ENCODE assay signal across 22 mouse cellular contexts in genomic region chr6:82766636-82767035, GRCm38 (mm10). TPM values are rescaled to one million over a fixed set of nuclear protein-coding genes. Genes with fewer than 3 reads are reported as not detected.
A peak's percentile ranks its signal among the peaks of the same experiment; 100 is the strongest.
DNase-seq lines count a peak whose midpoint lies in the region; ATAC-seq and TF ChIP-seq lines count a peak whose summit lies in the region.
"Had no signal": no experiment of that assay in that cellular context is flagged by ENCODE, and none has a peak within 500 bp of the region (broad histone marks: within the 10 kb centered on the region; RNA-seq: fewer than 3 reads in every experiment).

No protein-coding gene starts in this region.

- H3K27me3 ChIP-seq in liver, embryonic 11.5 days (replicated peaks; ENCODE audit: control insufficient read depth, insufficient read depth, low read length): no peaks in the 10 kb centered on the region
- no peaks in the 10 kb centered on the region for H3K27me3 ChIP-seq in C2C12 (ENCODE audit: control insufficient read depth, insufficient read depth, insufficient read length)
- H3K27me3 ChIP-seq in G1E (ENCODE audit: insufficient read depth, low read length): no peaks in the 10 kb centered on the region
- H3K27me3 ChIP-seq: forebrain, embryonic 13.5 days; hindbrain, embryonic 15.5 days; intestine, embryonic 15.5 days; limb, embryonic 12.5 days had no signal

- no peak overlapping the region for H3ac ChIP-seq in C2C12 (ENCODE audit: control insufficient read depth, insufficient read length, low read depth)

- H3K79me3 ChIP-seq in C2C12 (ENCODE audit: low read depth): peaks cover 89% of the 10 kb centered on the region

- no peak overlapping the region for H3K4me3 ChIP-seq in liver, embryonic 11.5 days (ENCODE audit: low read depth, low read length)
- H3K4me3 ChIP-seq in C2C12 (ENCODE audit: insufficient read depth, poor library complexity, severe bottlenecking) (no peak overlapping the region), G1E (ENCODE audit: low read depth, low read length) (peak overlapping the region; percentile 0; the same call in 1 of the 2 replicates)
- H3K4me3 ChIP-seq: embryonic facial prominence, embryonic 10.5 days; forebrain, embryonic 13.5 days; hindbrain, embryonic 15.5 days; intestine, embryonic 15.5 days; limb, embryonic 12.5 days; midbrain, embryonic 10.5 days had no signal

- peaks cover 100% of the 10 kb centered on the region for H3K79me2 ChIP-seq in C2C12 (ENCODE audit: control insufficient read depth, insufficient read depth)

- H3K9me3 ChIP-seq in liver, embryonic 11.5 days (ENCODE audit: control insufficient read depth, low read length): no peaks in the 10 kb centered on the region
- H3K9me3 ChIP-seq in G1E (replicated peaks): no peaks in the 10 kb centered on the region
- H3K9me3 ChIP-seq: embryonic facial prominence, embryonic 10.5 days; forebrain, embryonic 13.5 days; hindbrain, embryonic 15.5 days; intestine, embryonic 15.5 days; limb, embryonic 12.5 days; midbrain, embryonic 10.5 days had no signal

- H3K4me1 ChIP-seq in liver, embryonic 11.5 days (replicated peaks; ENCODE audit: control insufficient read depth, insufficient read depth, low read length): peaks cover 71% of the 10 kb centered on the region
- peaks cover 96% of the 10 kb centered on the region for H3K4me1 ChIP-seq in G1E (ENCODE audit: insufficient read depth, low read depth, low read length)
- H3K4me1 ChIP-seq: hindbrain, embryonic 15.5 days had no signal

- no peak for TF ChIP-seq CTCF in C2C12 (IDR thresholded peaks at IDR 0.05; ENCODE audit: control insufficient read depth, insufficient read depth, insufficient read length)
- TF ChIP-seq CTCF in G1E (IDR thresholded peaks at IDR 0.05; ENCODE audit: low read depth, low read length): no peak

- WGBS in liver, embryonic 11.5 days: 58% methylated on average over 4 of the region's 4 CpGs

- no peak overlapping the region for H3K9ac ChIP-seq in liver, embryonic 11.5 days (ENCODE audit: low read depth, low read length)
- H3K9ac ChIP-seq: forebrain, embryonic 13.5 days; hindbrain, embryonic 15.5 days; intestine, embryonic 15.5 days; limb, embryonic 12.5 days; liver, embryonic 14.5 days had no signal

- ATAC-seq in liver, embryonic 11.5 days (replicated peaks; ENCODE audit: low FRiP score): no peak
- ATAC-seq in G1E (ENCODE audit: extremely low read depth, insufficient number of reproducible peaks, low FRiP score, poor library complexity, severe bottlenecking): no peak
- ATAC-seq in granulocyte monocyte progenitor cell, adult 5-6 weeks (replicated peaks; ENCODE audit: poor library complexity, severe bottlenecking): peak; percentile 20
- no peak for ATAC-seq in activated CD4-positive, CD25-positive, alpha-beta regulatory T cell, adult 4 months
- ATAC-seq in erythroblast, adult 5-6 weeks (replicated peaks; ENCODE audit: low FRiP score, poor library complexity, severe bottlenecking): no peak
- ATAC-seq: forebrain, embryonic 13.5 days; intestine, embryonic 15.5 days had no signal

- 0 out of 2 replicates have a peak overlapping the region, but pooled peaks have one; percentile 2 for H3K4me2 ChIP-seq in liver, embryonic 11.5 days
- H3K4me2 ChIP-seq: forebrain, embryonic 13.5 days; hindbrain, embryonic 15.5 days; intestine, embryonic 15.5 days; limb, embryonic 12.5 days had no signal

- H3K27ac ChIP-seq in liver, embryonic 11.5 days (ENCODE audit: low read depth, low read length): no peak overlapping the region
- H3K27ac ChIP-seq: embryonic facial prominence, embryonic 10.5 days; forebrain, embryonic 13.5 days; hindbrain, embryonic 15.5 days; intestine, embryonic 15.5 days; limb, embryonic 12.5 days; liver, embryonic 14.5 days; midbrain, embryonic 10.5 days had no signal

- no peaks in the 10 kb centered on the region for H3K36me3 ChIP-seq in liver, embryonic 11.5 days (ENCODE audit: control insufficient read depth, insufficient read depth, low read length)
- H3K36me3 ChIP-seq in C2C12 (ENCODE audit: control insufficient read depth, insufficient read depth) (peaks cover 5% of the 10 kb centered on the region), G1E (replicated peaks) (peaks cover 78% of the 10 kb centered on the region)
- H3K36me3 ChIP-seq: hindbrain, embryonic 15.5 days; intestine, embryonic 15.5 days; limb, embryonic 12.5 days had no signal

- DNase-seq in liver, embryonic 11.5 days (ENCODE audit: low spot score): no peak
- no peak for DNase-seq in liver
- DNase-seq in G1E (ENCODE audit: low spot score): no peak
- DNase-seq in T-cell, adult 2 months (ENCODE audit: low spot score): no peak
- DNase-seq: cerebellum, adult 9-10 months; gastrocnemius, postnatal 25 days; heart, postnatal 4 days; kidney, postnatal 4 days; retina, postnatal 1 day; right cerebral cortex, postnatal 4 days; thymus, postnatal 4 days had no signal

TF ChIP-seq in C2C12, 6 proteins besides CTCF, POLR2A, EP300 and RAD21:
- no peak for TF ChIP-seq USF1 (IDR thresholded peaks at IDR 0.05; ENCODE audit: low read depth)
- TF ChIP-seq MYOD1 (IDR thresholded peaks at IDR 0.05; ENCODE audit: control insufficient read depth, insufficient read length, low read depth): peak; percentile 14

RNA-seq across cellular contexts. Expression of gene Hk2, which starts 7.6 kb away (rescaled TPM):
- 25.0 and 29.0 TPM in 2 replicates for polyA plus RNA-seq in liver, embryonic 11.5 days (2014; fragmentation: Nextera tagmentation; extraction: Ambion mirVana)
- 24.3 TPM for polyA plus RNA-seq in C2C12 (2012; fragmentation: generic; extraction: Trizol)
- total RNA-seq in G1E (2014; fragmentation: Nextera tagmentation): 42.9 and 52.4 TPM in 2 replicates
- 73.8 and 90.2 TPM in 2 replicates for total RNA-seq in G1E (2017)
- 6.6 and 8.2 TPM in 2 replicates for polyA plus RNA-seq in G1E (2012)
- 38.6 and 70.1 TPM in 2 replicates for total RNA-seq in granulocyte monocyte progenitor cell, adult 5-6 weeks (2014; fragmentation: Nextera tagmentation)
- 62.0 and 76.5 TPM in 2 replicates for total RNA-seq in granulocyte monocyte progenitor cell, adult 5-6 weeks (2017)
- polyA plus RNA-seq in activated CD4-positive, CD25-positive, alpha-beta regulatory T cell, adult 4 months (2017; shearing (Covaris generic)): 1 to 10 TPM; 5.0 to 6.4 TPM
- total RNA-seq in erythroblast, adult 5-6 weeks (2015; ENCODE audit: low replicate concordance): 11.1 and 11.9 TPM in 2 replicates
- 5.4 and 10.2 TPM in 2 replicates for total RNA-seq in erythroblast, adult 5-6 weeks (2017; ENCODE audit: low replicate concordance)
